10 mouse cellular contexts compared by ENCODE assay signal in the genomic region with DNA sequence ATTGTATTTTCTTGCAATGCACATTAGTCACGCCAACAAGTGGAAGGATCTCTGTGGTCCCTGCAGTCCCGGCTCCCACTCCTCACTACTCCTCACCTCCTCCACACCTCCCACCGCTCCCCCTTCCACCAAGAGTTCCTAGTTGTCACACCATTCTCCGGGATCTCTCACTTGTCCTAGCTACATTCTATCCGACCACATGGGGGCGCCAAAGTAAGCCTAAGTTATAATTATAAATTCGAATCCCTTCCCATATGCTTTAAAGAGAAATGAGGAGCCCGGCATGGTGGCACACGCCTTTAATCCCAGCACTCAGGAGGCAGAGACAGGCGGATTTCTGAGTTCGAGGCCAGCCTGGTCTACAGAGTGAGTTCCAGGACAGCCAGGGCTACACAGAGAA. TPM values are rescaled to one million over a fixed set of nuclear protein-coding genes. Genes with fewer than 3 reads are reported as not detected.
A peak's percentile ranks its signal among the peaks of the same experiment; 100 is the strongest.
DNase-seq lines count a peak whose midpoint lies in the region; ATAC-seq and TF ChIP-seq lines count a peak whose summit lies in the region.
"Had no signal": no experiment of that assay in that cellular context is flagged by ENCODE, and none has a peak within 500 bp of the region (broad histone marks: within the 10 kb centered on the region; RNA-seq: fewer than 3 reads in every experiment).

No protein-coding gene starts in this region.

- no peaks in the 10 kb centered on the region for H3K27me3 ChIP-seq in midbrain, embryonic 10.5 days (ENCODE audit: low read depth, poor library complexity, severe bottlenecking)
- no peaks in the 10 kb centered on the region for H3K27me3 ChIP-seq in midbrain, embryonic 15.5 days (replicated peaks)
- H3K27me3 ChIP-seq in lung, postnatal 0 days (replicated peaks; ENCODE audit: insufficient read depth, low read length) = no peaks in the 10 kb centered on the region
- no peaks in the 10 kb centered on the region for H3K27me3 ChIP-seq in midbrain, embryonic 13.5 days
- H3K27me3 ChIP-seq: liver, embryonic 15.5 days had no signal

- no peak overlapping the region for H3K4me2 ChIP-seq in midbrain, embryonic 15.5 days
- H3K4me2 ChIP-seq in lung, postnatal 0 days (replicated peaks; ENCODE audit: low read depth, low read length) = no peak overlapping the region
- no peak overlapping the region for H3K4me2 ChIP-seq in midbrain, embryonic 13.5 days (replicated peaks)
- H3K4me2 ChIP-seq: liver, embryonic 15.5 days had no signal

- DNase-seq in midbrain, embryonic 10.5 days (ENCODE audit: low spot score) = peak; percentile 21
- DNase-seq in T-cell, adult 2 months (ENCODE audit: low spot score) = peak; percentile 6
- DNase-seq in cerebellum, postnatal 36 days = peak; percentile 26 to 30
- peak; percentile 56 for DNase-seq in kidney, postnatal 14 days
- peak; percentile 23 for DNase-seq in lung, postnatal 0 days (ENCODE audit: low spot score)
- DNase-seq in spleen, postnatal 4 days (ENCODE audit: low spot score in 2 of 2) = peak; percentile 16 to 71

- no peak overlapping the region for H3K27ac ChIP-seq in midbrain, embryonic 10.5 days (replicated peaks)
- no peak overlapping the region for H3K27ac ChIP-seq in midbrain, embryonic 15.5 days
- H3K27ac ChIP-seq in lung, postnatal 0 days (ENCODE audit: low read length) = no peak overlapping the region
- H3K27ac ChIP-seq in midbrain, embryonic 13.5 days = no peak overlapping the region
- H3K27ac ChIP-seq: liver, embryonic 15.5 days had no signal

- 69% methylated on average over 11 of the region's 11 CpGs for WGBS in midbrain, embryonic 10.5 days
- WGBS in midbrain, embryonic 15.5 days = 66% methylated on average over 11 of the region's 11 CpGs
- 54% methylated on average over 11 of the region's 11 CpGs for WGBS in lung, postnatal 0 days
- 60% methylated on average over 11 of the region's 11 CpGs for WGBS in midbrain, embryonic 13.5 days

- no peaks in the 10 kb centered on the region for H3K4me1 ChIP-seq in midbrain, embryonic 10.5 days
- no peaks in the 10 kb centered on the region for H3K4me1 ChIP-seq in midbrain, embryonic 15.5 days
- H3K4me1 ChIP-seq in lung, postnatal 0 days (ENCODE audit: insufficient read depth, low read depth, low read length) = no peaks in the 10 kb centered on the region
- H3K4me1 ChIP-seq in midbrain, embryonic 13.5 days (replicated peaks) = no peaks in the 10 kb centered on the region
- H3K4me1 ChIP-seq: liver, embryonic 15.5 days had no signal

- peak; percentile 52 for TF ChIP-seq CTCF in lung, postnatal 0 days (IDR thresholded peaks at IDR 0.05)

- no peak for ATAC-seq in midbrain, embryonic 15.5 days (replicated peaks)
- ATAC-seq in lung, postnatal 0 days = no peak
- no peak for ATAC-seq in midbrain, embryonic 13.5 days

- no peaks in the 10 kb centered on the region for H3K36me3 ChIP-seq in midbrain, embryonic 10.5 days
- no peaks in the 10 kb centered on the region for H3K36me3 ChIP-seq in midbrain, embryonic 15.5 days (replicated peaks)
- no peaks in the 10 kb centered on the region for H3K36me3 ChIP-seq in lung, postnatal 0 days (ENCODE audit: insufficient read depth, low read length)
- no peaks in the 10 kb centered on the region for H3K36me3 ChIP-seq in midbrain, embryonic 13.5 days
- H3K36me3 ChIP-seq: liver, embryonic 15.5 days had no signal

- H3K9ac ChIP-seq in midbrain, embryonic 15.5 days = no peak overlapping the region
- H3K9ac ChIP-seq in lung, postnatal 0 days (replicated peaks; ENCODE audit: low read depth) = no peak overlapping the region
- no peak overlapping the region for H3K9ac ChIP-seq in midbrain, embryonic 13.5 days (replicated peaks)
- H3K9ac ChIP-seq: liver, embryonic 15.5 days had no signal

- H3K9me3 ChIP-seq in midbrain, embryonic 10.5 days (replicated peaks) = no peaks in the 10 kb centered on the region
- no peaks in the 10 kb centered on the region for H3K9me3 ChIP-seq in midbrain, embryonic 15.5 days
- H3K9me3 ChIP-seq in lung, postnatal 0 days (ENCODE audit: low read length) = no peaks in the 10 kb centered on the region
- no peaks in the 10 kb centered on the region for H3K9me3 ChIP-seq in midbrain, embryonic 13.5 days
- H3K9me3 ChIP-seq: liver, embryonic 15.5 days had no signal

- no peak overlapping the region for H3K4me3 ChIP-seq in midbrain, embryonic 10.5 days
- H3K4me3 ChIP-seq in midbrain, embryonic 15.5 days = no peak overlapping the region
- no peak overlapping the region for H3K4me3 ChIP-seq in lung, postnatal 0 days (ENCODE audit: low read depth, low read length)
- H3K4me3 ChIP-seq in midbrain, embryonic 13.5 days (replicated peaks) = no peak overlapping the region
- H3K4me3 ChIP-seq: liver, embryonic 15.5 days had no signal

- no peak for TF ChIP-seq EP300 in lung, postnatal 0 days (IDR thresholded peaks at IDR 0.05)

RNA-seq across cellular contexts. Expression of a gene that starts 12.5 kb away (rescaled TPM):
- polyA plus RNA-seq in midbrain, embryonic 10.5 days (2016; fragmentation: Nextera tagmentation; extraction: Ambion mirVana) = not detected in 2 replicates
- 0.17 TPM in 1 of 2 replicates, not detected in the other for polyA plus RNA-seq in midbrain, embryonic 15.5 days (2015; fragmentation: Nextera tagmentation; extraction: Ambion mirVana)
- polyA plus RNA-seq in lung, postnatal 0 days (2015; fragmentation: Nextera tagmentation; extraction: Ambion mirVana) = not detected in 2 replicates
- polyA plus RNA-seq in midbrain, embryonic 13.5 days (2015; fragmentation: Nextera tagmentation; extraction: Ambion mirVana) = 0.05 TPM in 1 of 2 replicates, not detected in the other
- polyA plus RNA-seq: liver, embryonic 15.5 days; stomach, embryonic 14.5 days had no signal

Comparison
In these comparisons a context has a peak if more than half of its experiments do, and no peak if none do; other contexts are left out.
1. DNase-seq: peak in every context shown above with its lines; median percentile 56 in kidney, postnatal 14 days; 44 in spleen, postnatal 4 days; 28 in cerebellum, postnatal 36 days; 23 in lung, postnatal 0 days; 21 in midbrain, embryonic 10.5 days; 6 in T-cell, adult 2 months.